Mouse (Mus musculus): ENCODE data around the gene Cdpf1. TPM values are rescaled to one million over a fixed set of nuclear protein-coding genes. Genes with fewer than 3 reads are reported as not detected.

Cdpf1 gene
- 23.1 and 23.9 TPM in 2 replicates for polyA plus RNA-seq (2012)

DNA sequence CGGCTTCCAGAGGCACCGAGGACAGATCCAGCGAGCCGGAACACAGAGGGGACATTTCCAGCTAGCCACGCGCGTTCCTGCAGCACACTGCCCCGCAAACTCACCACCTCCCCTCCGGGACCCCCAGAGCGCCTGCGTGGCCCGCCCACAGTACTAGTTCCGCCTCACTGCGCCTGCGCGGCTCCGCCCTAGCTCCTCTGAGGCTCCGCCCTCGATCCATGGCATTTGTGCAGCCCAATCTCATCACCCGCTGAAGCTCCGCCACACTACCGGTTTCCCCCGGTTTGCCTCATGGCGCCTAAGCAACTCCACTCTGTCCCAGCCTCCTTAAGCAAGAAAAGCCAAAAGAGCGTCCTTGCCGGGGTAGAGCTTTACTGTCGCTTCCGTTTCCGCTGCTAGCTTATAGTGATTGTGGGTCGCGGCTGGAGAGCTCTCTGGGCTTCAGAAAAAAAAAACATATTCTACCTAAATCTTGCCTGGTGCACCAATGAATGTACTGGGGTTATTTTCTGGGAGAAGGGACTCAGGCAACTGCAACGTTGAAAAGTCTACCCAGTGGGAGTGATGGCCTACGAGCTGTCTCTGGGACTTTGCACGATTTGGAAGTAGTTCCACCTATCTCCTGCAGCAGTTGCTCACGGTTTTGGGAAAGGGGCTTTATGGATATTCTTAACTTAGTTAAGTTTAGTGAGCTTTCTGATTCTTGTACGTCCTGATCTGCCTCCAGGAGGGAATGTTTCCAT, at the start of gene Cdpf1:
Gene Cdpf1, minus strand, starts transcription at position 163 of the 743 bp plus-strand sequence.

DNA sequence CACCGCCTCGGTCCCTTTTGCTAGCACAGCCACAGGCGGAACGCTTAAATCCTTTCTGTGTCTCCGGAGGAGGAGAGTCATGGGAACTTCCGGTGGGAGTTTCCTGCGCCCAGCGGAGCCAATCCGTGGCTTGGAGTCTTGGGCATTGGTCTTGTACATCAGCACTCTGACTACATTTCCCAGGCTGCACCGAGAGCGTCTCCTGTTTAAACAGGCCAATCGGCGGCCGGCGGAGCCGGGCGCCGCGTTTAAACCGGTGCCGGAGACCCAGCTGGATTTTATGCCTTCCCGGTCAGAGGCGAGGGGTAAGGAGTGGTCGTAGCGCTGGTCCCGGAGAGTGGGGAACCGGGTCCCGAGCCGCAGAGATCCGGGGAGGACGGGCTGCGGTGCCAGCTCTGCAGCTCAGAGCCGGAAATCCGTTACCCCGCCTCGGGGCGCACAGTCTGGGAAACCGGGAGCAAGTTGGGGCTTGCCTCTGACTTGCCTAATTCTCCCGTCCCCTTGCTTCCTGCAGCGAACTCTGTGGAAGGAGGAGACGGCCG, 48.1 kb upstream of the Cdpf1 start, which contains the start of gene Gtse1:
Gene Gtse1, plus strand, starts transcription at position 256 of the 542 bp plus-strand sequence.

GRCm38 (mm10) chr15:85831954-85832590, 20.6 kb upstream of the Cdpf1 start, which contains the start of gene Ttc38:
TSS of gene Ttc38 (plus strand) at chr15:85832306.

DNA sequence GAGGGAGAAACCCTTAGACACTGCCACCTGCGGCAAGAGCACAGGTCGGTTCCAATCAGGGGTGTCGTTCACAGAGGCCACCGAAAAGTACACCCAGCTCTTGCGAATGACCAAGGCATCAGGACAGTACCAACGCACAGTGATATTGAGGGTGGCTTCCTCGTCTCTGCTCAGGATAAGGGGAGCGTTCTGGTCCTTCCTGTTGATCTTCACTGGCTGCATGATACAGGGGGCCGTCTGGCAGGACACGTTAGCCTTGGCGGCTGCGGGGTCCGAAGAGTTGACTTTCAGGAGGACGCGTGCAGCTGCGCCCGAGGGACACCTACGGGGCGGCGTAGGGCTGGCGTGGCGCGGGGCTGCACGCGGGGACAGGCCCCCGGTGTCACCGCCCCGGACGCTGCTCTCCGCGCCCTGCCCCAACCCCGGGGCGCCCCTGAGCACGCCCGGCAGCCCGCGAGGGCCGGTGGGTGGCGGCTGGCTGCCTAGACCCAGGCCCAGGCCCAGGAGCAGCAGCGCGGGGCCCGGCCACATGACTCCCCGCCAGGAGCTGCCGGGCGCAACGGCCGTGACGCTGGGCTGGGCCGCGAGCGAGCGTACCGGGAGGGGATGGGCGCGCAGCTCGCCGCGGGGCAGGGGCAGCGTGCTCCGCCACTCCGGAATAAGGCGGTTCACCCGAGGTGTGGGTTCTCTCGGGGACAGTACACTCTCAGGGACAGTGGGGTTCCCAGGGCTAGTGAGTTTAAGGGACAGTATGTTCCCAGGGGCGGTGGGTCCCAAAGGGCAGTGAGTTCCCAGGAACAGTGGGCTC, 9.9 kb upstream of the Cdpf1 start, which contains the start of gene Pkdrej:
Gene Pkdrej, minus strand, starts transcription at position 532 of the 808 bp plus-strand sequence.

Other genes with a start within 250 kb of the Cdpf1 start
- gene Wnt7b, start 229.2 kb downstream of the Cdpf1 start, polyA plus RNA-seq (2012) = not detected in 2 replicates
- gene Ppara, start 76.7 kb downstream of the Cdpf1 start, polyA plus RNA-seq (2012) = 0.02 TPM in 1 of 2 replicates, not detected in the other
- gene Pkdrej, start 10.0 kb upstream of the Cdpf1 start, polyA plus RNA-seq (2012) = not detected in 2 replicates
- gene Ttc38, start 20.6 kb upstream of the Cdpf1 start, polyA plus RNA-seq (2012) = 3.9 TPM in 2 replicates
- gene Gtse1, start 48.0 kb upstream of the Cdpf1 start, polyA plus RNA-seq (2012) = 30.5 and 40.9 TPM in 2 replicates
- 38.4 and 42.1 TPM in 2 replicates for gene Trmu, start 67.6 kb upstream of the Cdpf1 start, polyA plus RNA-seq (2012)
- gene Celsr1, start 222.1 kb upstream of the Cdpf1 start, polyA plus RNA-seq (2012) = 32.7 and 38.0 TPM in 2 replicates
- gene Gramd4, start 246.0 kb upstream of the Cdpf1 start, polyA plus RNA-seq (2012) = 26.7 and 33.8 TPM in 2 replicates

Measured in megakaryocyte-erythroid progenitor cell, adult 5 weeks (primary cell).